Mouse (Mus musculus) CH12.LX (cell line): ENCODE data around the gene Cxcl5. TPM values are rescaled to one million over a fixed set of nuclear protein-coding genes. Genes with fewer than 3 reads are reported as not detected.

Experiments
- DNase-seq: peaks from one replicate; pipeline ENCODE4 v3.0.0-alpha.2; 2013; ENCODE audit errors: extremely low read depth
- H3K27ac ChIP-seq: 2 replicates; pipeline ENCODE4 v1.5.1; 2012; ENCODE audit warnings: low read depth, mild to moderate bottlenecking, control low read depth, moderate library complexity; ENCODE audit not compliant: insufficient read depth
- H3K27me3 ChIP-seq: replicated peaks from 2 replicates; pipeline ENCODE3; 2012; ENCODE audit warnings: inconsistent platforms
- H3K36me3 ChIP-seq, 2 experiments: replicated peaks in 1 of 2; 2 replicates each; pipeline versions ENCODE3 to v1.6.1; 2012; ENCODE audit warnings: inconsistent platforms in 1 of 2, low read length in 1 of 2, mild to moderate bottlenecking in 1 of 2, mixed read lengths in 1 of 2, moderate library complexity in 1 of 2; ENCODE audit not compliant: control insufficient read depth in 1 of 2, insufficient read depth in 1 of 2
- H3K4me1 ChIP-seq, 2 experiments: 2 replicates each; pipeline ENCODE4 v1.6.1; 2012; ENCODE audit warnings: inconsistent platforms in 1 of 2, moderate library complexity in 1 of 2; ENCODE audit not compliant: insufficient read depth in 2 of 2, control insufficient read depth in 1 of 2
- H3K4me2 ChIP-seq: 2 replicates; pipeline ENCODE4 v1.6.1; 2012; ENCODE audit warnings: low read depth, mild to moderate bottlenecking, control low read depth; ENCODE audit not compliant: poor library complexity, insufficient read depth, severe bottlenecking
- H3K4me3 ChIP-seq, 3 experiments: fragments of 150-350 bp in 1 of 3; sonication (generic) in 1 of 3; replicated peaks in 1 of 3; 2 replicates each; pipeline versions ENCODE3 to v1.5.1; 2011 to 2012; ENCODE audit warnings: low read depth in 2 of 3, low read length in 2 of 3, mild to moderate bottlenecking in 2 of 3, moderate library complexity in 2 of 3, control low read depth in 1 of 3, improper control_type of control experiment in 1 of 3, inconsistent platforms in 1 of 3, mixed read lengths in 1 of 3; ENCODE audit not compliant: poor library complexity in 1 of 3
- H3K79me2 ChIP-seq: replicated peaks from 2 replicates; pipeline ENCODE4 v1.6.1; 2012; ENCODE audit warnings: mild to moderate bottlenecking, moderate library complexity; ENCODE audit not compliant: control insufficient read depth, poor library complexity, insufficient read depth, severe bottlenecking; ENCODE audit errors: extremely low read depth
- H3K9ac ChIP-seq: 2 replicates; pipeline ENCODE4 v1.6.1; 2012; ENCODE audit warnings: low read depth, mild to moderate bottlenecking, control low read depth, moderate library complexity; ENCODE audit not compliant: insufficient read depth
- H3K9me3 ChIP-seq: replicated peaks from 2 replicates; pipeline ENCODE3; 2012; ENCODE audit warnings: low read length, inconsistent platforms, mixed read lengths
- CHD1 ChIP-seq: IDR thresholded peaks from 2 replicates; pipeline ENCODE4 v1.6.1; 2012; ENCODE audit warnings: low read depth, low read length, improper control_type of control experiment, inconsistent platforms
- CHD2 ChIP-seq: IDR thresholded peaks from 2 replicates; pipeline ENCODE4 v1.6.1; 2011; ENCODE audit warnings: low read length, improper control_type of control experiment
- CTCF ChIP-seq, 2 experiments: IDR thresholded peaks in 1 of 2; conservative IDR thresholded peaks in 1 of 2; 2 replicates each; pipeline ENCODE4 v1.5.1; 2011 to 2012; ENCODE audit warnings: low read depth in 2 of 2, low read length in 2 of 2, improper control_type of control experiment in 1 of 2, inconsistent platforms in 1 of 2, mild to moderate bottlenecking in 1 of 2, moderate library complexity in 1 of 2
- E2F4 ChIP-seq: IDR thresholded peaks from 2 replicates; pipeline ENCODE4 v1.6.1; 2011; ENCODE audit warnings: low read depth, low read length, improper control_type of control experiment; ENCODE audit not compliant: insufficient replicate concordance
- ELF1 ChIP-seq: IDR thresholded peaks from 2 replicates; pipeline ENCODE4 v1.6.1; 2014; ENCODE audit warnings: low read depth, mild to moderate bottlenecking, inconsistent platforms, low read length, improper control_type of control experiment
- ETS1 ChIP-seq: conservative IDR thresholded peaks from 2 replicates; pipeline ENCODE4 v1.6.1; 2012; ENCODE audit warnings: low read depth, mild to moderate bottlenecking, inconsistent platforms, low read length, improper control_type of control experiment, moderate library complexity
- GABPA ChIP-seq: IDR thresholded peaks from 2 replicates; pipeline ENCODE4 v1.6.1; 2012; ENCODE audit warnings: low read depth, low read length, improper control_type of control experiment, inconsistent platforms; ENCODE audit not compliant: insufficient replicate concordance
- HCFC1 ChIP-seq: IDR thresholded peaks from 2 replicates; pipeline ENCODE4 v1.6.1; 2012; ENCODE audit warnings: low read depth, mild to moderate bottlenecking, inconsistent platforms, low read length, improper control_type of control experiment
- KAT2A ChIP-seq: IDR thresholded peaks from 2 replicates; pipeline ENCODE4 v1.6.1; 2012; ENCODE audit warnings: low read length, improper control_type of control experiment, inconsistent platforms; ENCODE audit not compliant: insufficient replicate concordance
- MAFK ChIP-seq: IDR thresholded peaks from 2 replicates; pipeline ENCODE4 v1.6.1; 2011; ENCODE audit warnings: low read length, improper control_type of control experiment; ENCODE audit not compliant: insufficient replicate concordance
- MAZ ChIP-seq: IDR thresholded peaks from 2 replicates; pipeline ENCODE4 v1.6.1; 2012; ENCODE audit warnings: low read depth, mild to moderate bottlenecking, inconsistent platforms, low read length, improper control_type of control experiment, moderate library complexity
- MEF2A ChIP-seq: IDR thresholded peaks from 2 replicates; pipeline ENCODE4 v1.6.1; 2014; ENCODE audit warnings: low read depth, mild to moderate bottlenecking, inconsistent platforms, low read length, improper control_type of control experiment, borderline replicate concordance
- PAX5 ChIP-seq: IDR thresholded peaks from 2 replicates; pipeline ENCODE4 v1.6.1; 2012; ENCODE audit warnings: low read length, inconsistent platforms, mixed read lengths
- POLR2A ChIP-seq: IDR thresholded peaks from 2 replicates; pipeline ENCODE4 v1.6.1; 2011; ENCODE audit warnings: low read depth, mild to moderate bottlenecking, improper control_type of control experiment, low read length
- RAD21 ChIP-seq: IDR thresholded peaks from 2 replicates; pipeline ENCODE4 v1.6.1; 2011; ENCODE audit warnings: low read depth, mild to moderate bottlenecking, low read length, improper control_type of control experiment, moderate library complexity
- RCOR1 ChIP-seq: conservative IDR thresholded peaks from 2 replicates; pipeline ENCODE4 v1.6.1; 2012; ENCODE audit warnings: low read depth, mild to moderate bottlenecking, inconsistent platforms, low read length, improper control_type of control experiment
- SIN3A ChIP-seq: IDR thresholded peaks from 2 replicates; pipeline ENCODE4 v1.6.1; 2012; ENCODE audit warnings: low read length, improper control_type of control experiment, inconsistent platforms
- SMC3 ChIP-seq: IDR thresholded peaks from 2 replicates; pipeline ENCODE4 v1.6.1; 2011; ENCODE audit warnings: low read depth, low read length, improper control_type of control experiment
- TBP ChIP-seq: conservative IDR thresholded peaks from 2 replicates; pipeline ENCODE4 v1.6.1; 2011; ENCODE audit warnings: low read depth, low read length, improper control_type of control experiment
- USF1 ChIP-seq: IDR thresholded peaks from 2 replicates; pipeline ENCODE4 v1.6.1; 2014; ENCODE audit warnings: low read depth, mild to moderate bottlenecking, inconsistent platforms, low read length, improper control_type of control experiment
- USF2 ChIP-seq: conservative IDR thresholded peaks from 2 replicates; pipeline ENCODE4 v1.6.1; 2011; ENCODE audit warnings: low read depth, low read length, improper control_type of control experiment
- ZMIZ1 ChIP-seq: IDR thresholded peaks from 2 replicates; pipeline ENCODE4 v1.6.1; 2012; ENCODE audit warnings: low read depth, mild to moderate bottlenecking, inconsistent platforms, low read length, improper control_type of control experiment
- ZNF384 ChIP-seq: IDR thresholded peaks from 2 replicates; pipeline ENCODE4 v1.6.1; 2012; ENCODE audit warnings: low read depth, low read length, improper control_type of control experiment, inconsistent platforms
- dilution Hi-C: fragments of 300-500 bp; cut with MboI; formaldehyde crosslinking; loops from 2 replicates; pipeline ENCODE4 v1.14.3; 2020; ENCODE audit warnings: low sequenced_read_pairs; ENCODE audit not compliant: extremely low pct_unique_long_range_greater_than_20kb, extremely low pct_ligation_motif_present
- in situ Hi-C: fragments of 300-500 bp; cut with MboI; formaldehyde crosslinking; loops from 3 replicates; pipeline ENCODE4 v1.14.3; 2019; ENCODE audit warnings: low sequenced_read_pairs, low pct_ligation_motif_present, low pct_unique_long_range_greater_than_20kb, mixed read lengths
- polyA plus RNA-seq: library from polyadenylated mRNA; unstranded; fragments of >175 nt; gene quantifications from 2 replicates; pipeline ENCODE4 v1.2.1, GENCODE M21; 2012; ENCODE audit warnings: low read depth; ENCODE audit not compliant: insufficient read length
- total RNA-seq, 2 experiments: library from RNA; depleted of rRNA; stranded (reverse); fragments of 300-350 nt in 1 of 2; fragments of >200 nt in 1 of 2; gene quantifications; 2 replicates each; pipeline ENCODE4 v1.2.3; 2012 to 2014

Gene Cxcl5
- total and polyA plus RNA-seq, 3 experiments: not detected

- DNase-seq: no peak
- Histone ChIP-seq H3K79me2 (no peaks in the 10 kb centered on the region), H3K36me3 (no peaks in the 10 kb centered on the region), H3K9ac (no peak overlapping the region), H3K27me3 (no peaks in the 10 kb centered on the region), H3K4me2 (no peak overlapping the region), H3K27ac (no peak overlapping the region), H3K9me3 (no peaks in the 10 kb centered on the region), H3K4me1 (peaks cover 0 to 4% of the 10 kb centered on the region in 2 experiments; a peak in 2 of 4 replicates), H3K4me3 (no peak overlapping the region)
- in situ Hi-C loops: loop anchor here (5.0 kb wide), 1 partner anchor 127 kb away; no protein-coding TSS in a partner anchor
- no peak for TF ChIP-seq KAT2A
- TF ChIP-seq ETS1: no peak
- TF ChIP-seq ZMIZ1: no peak
- TF ChIP-seq MAZ: no peak
- TF ChIP-seq CHD2: no peak
- TF ChIP-seq POLR2A: no peak
- TF ChIP-seq CHD1: no peak
- no peak for TF ChIP-seq TBP
- TF ChIP-seq SIN3A: no peak
- no peak for TF ChIP-seq PAX5
- dilution Hi-C loops: no loop called here
These were observed 30.3 kb downstream of the Cxcl5 start for GRCm38 (mm10) chr5:90789306-90790073.

- Histone ChIP-seq H3K36me3 (no peaks in the 10 kb centered on the region), H3K79me2 (no peaks in the 10 kb centered on the region), H3K9ac (no peak overlapping the region), H3K4me2 (no peak overlapping the region), H3K9me3 (no peaks in the 10 kb centered on the region), H3K4me3 (no peak overlapping the region), H3K27ac (no peak overlapping the region), H3K4me1 (peaks cover 0 to 4% of the 10 kb centered on the region in 2 experiments; a peak in 2 of 4 replicates), H3K27me3 (no peaks in the 10 kb centered on the region)
- dilution Hi-C loops (no loop called here), in situ Hi-C loops (no loop called here)
- DNase-seq: no peak
- no peak for TF ChIP-seq GABPA
- no peak for TF ChIP-seq USF2
- no peak for TF ChIP-seq CHD1
These were observed 30.9 kb downstream of the Cxcl5 start for GRCm38 (mm10) chr5:90790074-90790502.

- H3K79me2 ChIP-seq: no peaks in the 10 kb centered on the region
- no peak within 1 kb of the TSS for H3K9ac ChIP-seq
- H3K4me2 ChIP-seq: no peak within 1 kb of the TSS
- H3K9me3 ChIP-seq: no peaks in the 10 kb centered on the region
- dilution Hi-C loops (no loop called here), in situ Hi-C loops (no loop called here)
- no peak for DNase-seq
- no peak for TF ChIP-seq RCOR1
- TF ChIP-seq PAX5: no peak
- no peak for TF ChIP-seq RAD21
- TF ChIP-seq ELF1: no peak
- TF ChIP-seq CTCF (conservative IDR thresholded peaks at IDR 0.05 in 1 of 2, IDR thresholded peaks at IDR 0.05 in 1 of 2; ENCODE audit: low read depth in 2 of 2, low read length in 2 of 2): no peak
- TF ChIP-seq HCFC1: no peak
- TF ChIP-seq ZNF384: no peak
- TF ChIP-seq MAFK: no peak
- no peak for TF ChIP-seq SMC3
- no peak for TF ChIP-seq USF1
- no peak for TF ChIP-seq MEF2A
- TF ChIP-seq E2F4: no peak
- no peak for TF ChIP-seq GABPA
- H3K36me3 ChIP-seq: no peaks in the 10 kb centered on the region
- no peak within 1 kb of the TSS for H3K27ac ChIP-seq
- H3K4me3 ChIP-seq: no peak within 1 kb of the TSS
- no peaks in the 10 kb centered on the region for H3K27me3 ChIP-seq
- H3K4me1 ChIP-seq: no peaks in the 10 kb centered on the region
These were observed 35.0 kb downstream of the Cxcl5 start, which contains the start of gene Cxcl15 for GRCm38 (mm10) chr5:90794195-90794625. Cxcl15 (plus strand) TSS chr5:90794534.
